Mouse (Mus musculus): Measurements from ENCODE around the gene Zik1.

DNA sequence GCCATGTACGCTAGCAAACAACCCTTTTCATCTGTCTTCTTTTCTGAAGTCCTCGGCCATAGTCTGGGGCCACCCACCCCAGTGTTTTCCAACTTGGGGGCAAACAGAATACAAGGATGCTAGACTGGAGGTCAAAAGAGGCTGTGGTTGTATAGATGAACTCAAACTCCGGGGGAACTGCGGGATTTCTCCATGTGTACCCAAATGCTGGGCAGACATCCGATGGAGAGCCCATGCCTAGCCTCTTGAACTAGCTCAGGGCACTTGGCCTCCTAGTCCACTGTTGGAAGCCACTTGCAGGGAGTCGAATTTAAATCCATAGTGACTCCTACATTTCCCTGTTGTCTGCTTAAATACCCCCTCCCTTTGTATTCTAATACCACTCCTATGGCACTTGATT lies 384 bp upstream of the Zik1 start:
- no peak for TF ChIP-seq POLR2A (IDR thresholded peaks at IDR 0.05; ENCODE audit: control insufficient read depth in 1 of 2, insufficient read depth in 1 of 2, low read depth in 1 of 2, low read length in 2 of 2, poor library complexity in 1 of 2)
- TF ChIP-seq GABPA (IDR thresholded peaks at IDR 0.05; ENCODE audit: low read depth, low read length) = no peak
- TF ChIP-seq POLR2AphosphoS2 (IDR thresholded peaks at IDR 0.05; ENCODE audit: low read length) = no peak
- TF ChIP-seq MYC (IDR thresholded peaks at IDR 0.05; ENCODE audit: low read depth, low read length) = no peak
- TF ChIP-seq MAX (IDR thresholded peaks at IDR 0.05; ENCODE audit: low read length) = no peak
- TF ChIP-seq CTCF (IDR thresholded peaks at IDR 0.05 in 2 of 3, conservative IDR thresholded peaks at IDR 0.05 in 1 of 3; ENCODE audit: control insufficient read depth in 1 of 3, insufficient read depth in 1 of 3, low read depth in 2 of 3, low read length in 3 of 3, poor library complexity in 1 of 3, severe bottlenecking in 1 of 3) = no peak
- no peak for TF ChIP-seq TAL1 (IDR thresholded peaks at IDR 0.05; ENCODE audit: low read length)
- TF ChIP-seq EP300 (IDR thresholded peaks at IDR 0.05; ENCODE audit: low read depth in 1 of 2, low read length in 2 of 2) = no peak
